Mouse (Mus musculus) heart, embryonic 15.5 days (tissue): ENCODE results near the gene Slc25a12. TPM values are rescaled to one million over a fixed set of nuclear protein-coding genes. Genes with fewer than 3 reads are reported as not detected.

Experiments
- polyA plus RNA-seq: library from polyadenylated mRNA; unstranded; fragments of >200 nt; fragmentation: Nextera tagmentation; extraction: Ambion mirVana; gene quantifications from 2 replicates; pipeline ENCODE4 v1.2.1, GENCODE M21; 2015

Slc25a12 gene
- polyA plus RNA-seq, 1 experiment from 2014 or later, result 107 TPM

Other genes with a start within 250 kb of the Slc25a12 start
- 1.1 and 1.6 TPM in 2 replicates for gene Cybrd1, start 249.8 kb downstream of the Slc25a12 start, polyA plus RNA-seq
- gene Dync1i2, start 156.0 kb downstream of the Slc25a12 start, polyA plus RNA-seq, result 56.7 and 64.0 TPM in 2 replicates
- gene Hat1, start 21.2 kb upstream of the Slc25a12 start, polyA plus RNA-seq, result 98.7 and 104 TPM in 2 replicates
- gene Metap1d, start 85.5 kb upstream of the Slc25a12 start, polyA plus RNA-seq, result 38.7 and 39.3 TPM in 2 replicates
- 0.13 and 0.58 TPM in 2 replicates for gene Dlx1, start 160.4 kb upstream of the Slc25a12 start, polyA plus RNA-seq
- 0.11 and 0.16 TPM in 2 replicates for gene Dlx2, start 179.0 kb upstream of the Slc25a12 start, polyA plus RNA-seq